Mouse (Mus musculus): ENCODE measurements around the gene Lsm7.

Gene Lsm7

DNA sequence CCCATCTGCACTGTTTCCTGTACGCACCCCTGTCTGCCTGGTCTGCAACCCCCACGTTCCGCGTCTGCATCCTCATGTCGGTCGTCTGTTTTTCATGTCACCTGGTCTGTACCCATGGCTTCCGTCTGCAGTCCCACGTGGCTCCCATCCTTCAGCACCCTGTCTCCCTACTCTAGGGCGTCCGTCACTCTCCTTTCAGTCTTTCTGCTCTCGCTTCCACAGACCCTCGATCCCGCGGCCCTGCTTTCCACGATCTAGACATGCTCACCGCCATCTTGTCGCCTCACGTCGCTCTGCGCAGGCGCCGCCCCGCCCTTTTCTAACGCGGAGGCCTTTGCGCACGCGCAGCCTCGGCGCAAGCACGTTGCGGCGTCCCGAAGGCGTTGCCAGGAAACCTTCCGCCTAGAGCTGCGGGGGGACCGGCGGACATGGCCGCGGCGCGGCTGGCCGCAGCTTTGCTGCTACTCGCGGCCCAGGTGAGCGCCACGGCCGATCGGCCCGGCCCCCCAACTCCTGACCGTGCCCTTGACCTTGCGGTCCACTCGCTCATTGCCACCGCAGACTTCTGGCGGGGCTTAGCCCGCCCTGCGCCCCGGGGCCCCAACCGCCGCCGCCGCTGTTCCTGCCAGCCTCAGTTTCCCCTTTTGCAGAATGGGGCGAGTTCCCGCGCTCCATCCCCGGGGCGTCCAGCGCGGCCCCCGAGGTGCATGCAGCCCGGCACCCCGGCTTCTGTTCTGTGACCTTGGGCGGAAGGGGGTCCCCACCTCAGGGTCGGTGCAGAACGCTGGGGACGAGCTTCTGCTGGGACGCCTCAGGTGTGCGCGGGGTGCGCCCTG, at the start of gene Lsm7, which contains the start of gene Sppl2b:
Gene Lsm7 (minus strand): TSS at position 297 of the 836 bp plus-strand sequence.
Gene Sppl2b (plus strand): TSS at position 363 of the 836 bp plus-strand sequence.
- peak; percentile 98 for DNase-seq (ENCODE audit: low spot score)

DNA sequence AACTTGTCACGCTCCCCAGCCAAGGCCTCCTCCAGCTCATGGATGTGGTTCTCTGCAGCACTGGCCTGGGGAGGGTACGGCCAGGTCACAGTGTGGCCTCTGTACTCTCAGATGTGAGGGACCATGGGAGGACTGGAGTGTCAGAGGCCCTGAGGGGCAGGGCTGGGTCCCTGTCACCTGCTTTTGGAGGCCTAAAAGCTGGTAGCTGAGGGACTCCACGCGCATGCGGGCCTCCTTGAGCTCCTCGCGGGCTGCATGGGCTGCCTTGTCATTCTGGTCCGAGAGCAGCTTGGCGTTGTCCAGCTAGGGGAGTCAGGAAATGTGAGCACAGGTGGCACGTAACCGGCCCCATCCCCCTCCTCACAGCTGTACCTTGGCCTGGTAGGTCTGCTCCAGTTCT, 49.7 kb upstream of the Lsm7 start:
- no peak for DNase-seq (ENCODE audit: low spot score)

DNA sequence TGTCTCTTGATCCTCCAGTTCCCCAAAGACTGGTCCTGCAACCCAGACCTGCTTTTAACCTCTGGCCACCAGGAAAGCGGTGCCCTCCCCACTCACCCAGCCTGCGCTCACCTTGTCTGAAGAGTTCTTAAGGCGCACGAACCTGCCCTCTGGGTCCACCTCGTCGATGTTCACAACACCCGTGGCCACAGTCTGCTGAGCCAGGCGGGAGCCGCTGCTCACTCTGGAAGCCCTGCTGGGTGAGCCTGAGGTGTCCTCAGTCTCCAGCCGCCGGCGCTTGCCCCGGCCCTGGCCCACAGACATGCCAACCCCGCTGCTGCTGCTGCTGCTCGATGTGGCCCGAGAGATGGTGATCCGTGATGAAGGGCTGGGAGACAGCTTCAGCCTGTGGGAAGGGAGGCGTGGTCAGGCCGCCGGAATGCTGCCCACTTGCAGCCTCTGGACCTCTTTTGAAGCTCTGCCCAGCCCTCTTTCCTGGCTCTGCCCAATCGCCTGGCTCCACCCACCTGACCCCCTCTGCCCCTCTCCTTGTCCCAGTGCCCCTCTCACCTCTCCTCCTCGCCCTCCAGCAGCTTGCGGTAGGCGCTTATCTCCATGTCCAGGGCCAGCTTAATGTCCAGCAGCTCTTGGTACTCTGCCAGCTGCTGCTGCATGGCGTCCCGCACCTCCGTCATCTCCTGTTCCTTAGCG, 49.1 kb upstream of the Lsm7 start:
- DNase-seq (ENCODE audit: low spot score): no peak

GRCm38 (mm10) chr10:80903282-80903681, 48.3 kb upstream of the Lsm7 start:
- no peak for DNase-seq (ENCODE audit: low spot score)

DNA sequence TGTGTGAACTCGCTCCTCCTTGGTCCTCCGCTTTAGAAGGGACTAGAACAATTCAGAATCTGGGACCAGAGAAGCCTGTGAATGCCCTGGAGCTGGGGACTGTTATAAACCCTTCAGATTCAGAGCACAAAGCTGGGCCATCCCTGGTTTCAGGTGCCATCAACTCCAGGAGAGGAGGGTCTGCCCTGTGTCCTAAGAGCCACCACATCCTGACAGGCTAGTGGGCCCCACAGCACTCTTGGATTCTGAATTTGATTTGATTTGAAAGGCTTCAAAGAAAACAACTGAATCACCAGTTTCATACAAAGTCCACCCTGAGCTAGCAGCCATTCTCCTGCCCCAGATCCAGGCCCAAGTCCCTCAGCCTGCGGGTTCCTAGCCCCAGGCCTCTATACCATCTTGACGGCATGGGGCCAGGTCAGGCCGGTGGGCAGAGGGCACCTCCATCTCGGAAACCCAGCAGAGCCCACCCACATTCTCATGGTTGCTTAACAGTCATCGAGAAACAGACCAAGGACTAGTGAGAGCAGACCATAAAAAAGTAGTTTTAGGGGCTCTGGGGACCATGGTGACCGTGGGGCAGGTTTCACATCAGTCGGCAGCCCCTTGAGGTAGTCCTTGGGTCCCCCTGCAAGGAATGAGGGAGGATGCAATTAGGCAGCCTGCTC, 47.4 kb upstream of the Lsm7 start:
- DNase-seq (ENCODE audit: low spot score): no peak

GRCm38 (mm10) chr10:80901409-80902272, 46.6 kb upstream of the Lsm7 start:
- no peak for DNase-seq (ENCODE audit: low spot score)

- peak; percentile 94 for DNase-seq (ENCODE audit: low spot score)
Observed at GRCm38 (mm10) chr10:80900318-80901247, 45.6 kb upstream of the Lsm7 start, which contains the start of gene Timm13. TSS of gene Timm13 (minus strand) at chr10:80900969.

DNA sequence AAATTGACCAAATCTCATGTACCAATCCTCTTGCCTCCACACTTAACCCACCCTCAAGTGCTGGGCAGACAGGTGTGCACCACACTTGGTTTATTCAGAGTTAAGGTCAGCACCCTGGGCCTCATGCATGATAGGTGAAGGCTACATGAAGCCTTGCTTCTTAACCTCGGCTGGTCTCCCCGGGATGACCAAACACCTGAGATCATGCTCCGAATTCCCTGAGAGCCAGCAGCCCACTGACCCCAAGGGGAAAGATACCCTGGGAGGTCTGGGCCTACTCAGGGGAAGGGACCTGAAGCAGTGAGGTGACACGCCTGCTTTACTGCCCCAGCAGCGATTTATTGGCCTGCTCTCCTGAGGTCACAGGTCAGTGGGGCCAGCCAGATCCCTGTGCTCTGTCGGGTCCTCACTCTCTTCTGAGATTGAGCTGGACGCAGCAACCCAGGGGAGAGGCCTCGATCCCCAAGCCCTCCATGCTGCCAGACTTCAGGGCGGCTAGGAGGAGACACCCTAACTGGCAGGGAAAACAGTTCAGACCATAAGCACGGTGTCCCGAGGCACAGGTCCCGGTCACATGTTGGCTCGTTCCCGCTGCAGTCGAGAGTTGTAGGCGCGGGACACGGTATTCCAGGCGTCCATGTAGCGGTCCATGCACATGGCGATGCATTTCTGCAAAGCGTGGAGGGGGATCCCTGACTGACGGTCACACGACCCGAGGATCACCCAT, 44.7 kb upstream of the Lsm7 start:
- no peak for DNase-seq (ENCODE audit: low spot score)

DNA sequence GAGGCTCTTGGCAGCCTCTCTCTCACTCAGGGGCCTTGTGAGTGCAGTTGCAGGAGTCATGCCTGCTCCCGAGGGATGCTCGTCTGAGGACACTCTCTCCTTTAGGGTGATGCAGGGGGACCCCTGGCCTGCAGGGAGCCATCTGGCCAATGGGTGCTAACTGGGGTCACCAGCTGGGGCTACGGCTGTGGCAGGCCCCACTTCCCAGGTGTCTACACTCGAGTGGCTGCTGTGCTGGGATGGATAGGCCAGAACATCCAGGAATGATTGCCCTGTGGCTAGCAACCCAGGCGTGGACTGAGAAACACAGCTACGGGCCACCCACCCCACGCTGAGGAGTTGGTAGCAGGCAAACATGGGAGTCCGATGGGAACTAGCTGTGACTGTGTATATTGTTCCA, 44.1 kb upstream of the Lsm7 start:
- no peak for DNase-seq (ENCODE audit: low spot score)

DNA sequence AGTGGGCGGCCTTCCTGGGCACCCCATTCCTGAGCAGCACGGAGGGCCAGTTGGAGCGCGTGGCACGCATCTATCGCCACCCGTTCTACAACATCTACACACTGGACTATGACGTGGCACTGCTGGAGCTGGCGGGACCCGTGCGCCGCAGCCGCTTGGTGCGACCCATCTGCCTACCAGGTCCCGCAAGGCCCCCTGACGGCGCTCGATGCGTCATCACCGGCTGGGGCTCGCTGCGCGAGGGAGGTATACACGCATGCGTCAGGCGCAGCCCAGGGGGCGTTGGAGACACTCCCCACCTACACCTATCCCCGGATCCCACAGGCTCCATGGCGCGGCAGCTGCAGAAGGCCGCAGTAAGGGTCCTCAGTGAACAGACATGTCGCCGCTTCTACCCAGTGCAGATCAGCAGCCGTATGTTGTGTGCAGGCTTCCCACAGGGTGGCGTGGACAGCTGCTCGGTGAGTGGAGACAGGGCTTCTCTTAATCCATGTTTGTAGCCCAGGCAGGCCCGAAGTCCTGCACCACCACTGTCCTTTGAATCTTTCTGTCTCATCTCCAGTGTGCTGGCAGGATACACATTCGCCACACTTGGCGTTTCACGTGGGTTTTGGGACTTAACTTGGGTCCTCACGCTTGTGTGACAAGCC, 43.0 kb upstream of the Lsm7 start:
- DNase-seq (ENCODE audit: low spot score): no peak

DNA sequence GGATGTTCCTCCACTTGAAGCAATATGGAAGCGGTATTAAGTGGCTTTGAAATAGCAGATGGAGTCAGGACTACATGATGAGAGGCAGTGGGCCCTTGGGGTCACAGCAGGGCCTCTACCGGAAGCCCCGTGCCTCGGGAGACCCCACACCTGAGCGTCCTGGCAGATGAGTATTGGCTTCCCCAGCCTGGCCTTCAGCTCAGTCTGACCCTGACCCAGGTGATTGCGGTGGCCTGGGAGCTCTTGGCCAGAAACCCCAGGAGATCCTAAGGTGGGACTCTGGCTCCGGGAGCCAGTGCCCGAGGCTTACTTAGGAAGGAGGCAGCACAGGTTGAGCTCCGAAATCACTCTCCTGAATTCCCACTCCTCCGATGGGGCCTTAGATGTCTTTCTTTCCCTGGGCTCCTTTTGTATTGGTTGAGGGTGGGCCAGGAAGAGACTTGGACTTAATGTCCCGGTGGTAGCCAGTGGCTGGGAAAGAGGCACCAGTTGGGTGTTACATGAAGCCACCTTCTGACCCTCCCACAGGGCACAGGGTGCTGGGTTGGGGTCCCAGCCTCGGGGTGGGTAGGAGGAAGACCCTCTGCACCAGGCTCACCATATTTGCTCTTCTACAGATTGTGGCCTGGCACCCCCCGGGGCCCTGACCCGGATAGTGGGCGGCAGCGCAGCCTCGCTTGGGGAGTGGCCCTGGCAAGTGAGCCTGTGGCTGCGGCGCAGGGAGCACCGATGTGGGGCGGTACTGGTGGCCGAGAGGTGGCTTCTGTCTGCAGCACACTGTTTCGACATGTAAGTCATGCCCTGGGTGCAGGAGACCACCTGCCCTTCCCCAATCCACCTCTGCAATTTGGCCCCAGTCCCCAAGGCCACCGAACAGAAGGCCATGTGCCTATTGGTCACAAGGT, 41.8 kb upstream of the Lsm7 start:
- no peak for DNase-seq (ENCODE audit: low spot score)

DNA sequence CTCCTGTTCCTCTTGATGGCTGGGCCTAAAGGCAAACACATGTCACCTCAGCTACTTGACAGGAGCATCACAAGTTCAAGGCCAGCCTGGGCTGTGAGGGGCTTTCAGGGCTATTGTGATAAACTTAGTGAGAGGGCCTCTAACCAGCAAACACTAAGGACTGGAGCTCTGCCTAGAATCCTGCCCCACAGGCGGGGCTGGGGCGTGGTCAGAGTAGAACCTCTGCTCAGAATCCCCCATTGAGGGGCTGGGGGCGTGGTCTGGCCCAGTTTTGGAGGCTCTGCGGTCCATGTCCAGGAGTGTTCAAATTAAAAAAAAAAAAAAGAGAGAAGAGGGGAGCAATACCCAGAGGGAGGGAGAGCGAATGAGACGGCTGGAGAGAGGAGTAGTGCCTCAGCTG, 40.7 kb upstream of the Lsm7 start:
- no peak for DNase-seq (ENCODE audit: low spot score)

DNA sequence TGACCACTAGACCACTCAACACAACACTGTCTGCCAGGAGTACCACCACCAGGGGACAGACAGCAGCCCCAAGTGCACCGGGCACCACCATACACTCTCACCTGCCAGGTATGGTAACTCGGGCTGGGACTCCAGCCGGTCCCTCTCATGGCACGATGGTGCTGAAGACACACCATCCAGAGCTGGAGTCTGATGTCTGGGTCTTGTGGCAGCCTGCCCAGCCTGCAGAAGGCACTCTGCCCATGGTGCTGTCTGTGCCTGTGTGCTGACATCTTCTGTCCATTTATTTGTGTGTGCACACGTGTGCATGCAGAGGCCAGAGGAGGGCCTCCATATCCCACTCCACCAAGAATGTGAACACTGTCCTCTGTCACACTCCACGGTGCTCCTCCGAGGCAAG, 40.1 kb upstream of the Lsm7 start:
- DNase-seq (ENCODE audit: low spot score): no peak

DNA sequence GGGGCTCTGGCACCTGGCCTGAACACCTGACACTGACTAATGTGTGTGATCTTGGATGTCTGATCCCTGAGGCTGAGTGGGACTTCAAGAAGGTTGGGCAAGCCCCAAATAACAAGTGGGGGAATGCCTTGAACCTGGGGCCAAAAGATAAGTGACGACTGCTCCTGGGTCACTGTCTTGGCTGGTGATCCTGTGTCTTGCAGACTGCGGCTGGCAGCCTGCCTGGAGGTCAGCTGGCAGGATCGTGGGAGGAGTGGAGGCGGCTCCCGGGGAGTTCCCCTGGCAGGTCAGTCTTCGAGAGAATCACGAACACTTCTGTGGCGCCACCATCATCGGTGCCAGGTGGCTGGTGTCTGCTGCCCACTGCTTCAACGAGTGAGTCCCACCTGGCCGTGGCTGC, 32.2 kb upstream of the Lsm7 start:
- no peak for DNase-seq (ENCODE audit: low spot score)

DNA sequence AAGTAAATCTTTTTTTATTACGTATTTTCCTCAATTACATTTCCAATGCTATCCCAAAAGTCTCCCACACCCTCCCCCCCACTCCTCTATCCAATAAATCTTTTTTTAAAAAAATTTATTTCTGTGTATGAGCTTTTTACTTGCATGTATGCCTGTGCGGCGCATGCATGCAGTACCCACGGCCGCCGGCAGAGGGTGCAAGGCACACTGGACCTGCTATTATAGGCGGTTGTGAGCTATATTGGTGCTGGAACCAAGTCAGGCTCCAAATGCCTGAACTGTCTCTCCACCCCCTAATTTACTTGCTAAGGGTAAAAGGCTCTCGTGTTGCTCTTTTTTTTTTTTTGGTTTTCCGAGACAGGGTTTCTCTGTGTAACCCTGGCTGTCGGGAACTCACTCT, 26.3 kb upstream of the Lsm7 start:
- peak; percentile 78 for DNase-seq (ENCODE audit: low spot score)

GRCm38 (mm10) chr10:80880901-80881300, 25.9 kb upstream of the Lsm7 start:
- DNase-seq (ENCODE audit: low spot score): no peak

- peak; percentile 73 for DNase-seq (ENCODE audit: low spot score)
Observed at GRCm38 (mm10) chr10:80880131-80880641, 25.2 kb upstream of the Lsm7 start.

DNA sequence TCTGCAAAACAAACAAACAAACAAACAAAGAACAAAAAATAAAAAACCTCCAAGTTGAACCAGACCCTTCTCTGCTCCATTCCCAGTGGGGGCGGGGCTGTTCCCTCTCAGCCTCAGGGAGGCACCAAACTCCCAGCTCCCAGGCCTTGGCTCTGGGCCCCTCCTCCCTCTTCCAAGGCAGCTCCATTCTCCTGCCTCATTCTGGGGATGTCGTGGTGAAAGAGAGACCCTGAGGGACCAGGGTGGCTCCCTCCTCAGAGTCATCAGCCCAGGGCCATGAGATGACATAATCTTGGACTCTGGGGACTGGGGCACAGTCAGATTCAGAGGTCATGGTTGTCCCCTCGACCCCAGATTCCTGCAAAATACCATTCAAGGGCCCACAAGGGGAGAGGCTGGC, 21.6 kb upstream of the Lsm7 start:
- no peak for DNase-seq (ENCODE audit: low spot score)

All from spleen, adult 12 weeks (tissue).